Mouse (Mus musculus): ENCODE measurements around the gene Zfp30. TPM values are rescaled to one million over a fixed set of nuclear protein-coding genes. Genes with fewer than 3 reads are reported as not detected.

Zfp30 gene
- polyA plus RNA-seq, 1 experiment from 2014 or later: 8.3 TPM

- no peak overlapping the region for H3K27ac ChIP-seq (ENCODE audit: low read depth, low read length)
- ATAC-seq (ENCODE audit: low FRiP score, low TSS enrichment): no peak
- peaks cover 67% of the 10 kb centered on the region for H3K36me3 ChIP-seq (ENCODE audit: control insufficient read depth, insufficient read depth, low read length)
Observed at GRCm38 (mm10) chr7:29774371-29774770, 9.4 kb upstream of the Zfp30 start.

GRCm38 (mm10) chr7:29776568-29776967 is 7.2 kb upstream of the Zfp30 start:
- Histone ChIP-seq H3K9ac (ENCODE audit: low read depth, low read length) (no peak overlapping the region), H3K4me3 (ENCODE audit: low read length) (no peak overlapping the region), H3K36me3 (ENCODE audit: control insufficient read depth, insufficient read depth, low read length) (peaks cover 64% of the 10 kb centered on the region), H3K4me1 (ENCODE audit: control insufficient read depth, insufficient read depth, low read length) (no peaks in the 10 kb centered on the region), H3K9me3 (ENCODE audit: control insufficient read depth, low read length) (peaks cover 9% of the 10 kb centered on the region; the same call in 1 of the 2 replicates), H3K27me3 (ENCODE audit: control insufficient read depth, insufficient read depth, low read length) (no peaks in the 10 kb centered on the region), H3K27ac (ENCODE audit: low read depth, low read length) (no peak overlapping the region), H3K4me2 (replicated peaks; ENCODE audit: low read depth, low read length) (no peak overlapping the region)
- no peak for ATAC-seq (ENCODE audit: low FRiP score, low TSS enrichment)
- 97% methylated on average over 19 of the region's 19 CpGs for WGBS

More at GRCm38 (mm10) chr7:29774371-29774770, 9.4 kb upstream of the Zfp30 start:
- peaks cover 5% of the 10 kb centered on the region; the same call in 1 of the 2 replicates for H3K4me1 ChIP-seq (ENCODE audit: control insufficient read depth, insufficient read depth, low read length)
- H3K9me3 ChIP-seq (ENCODE audit: control insufficient read depth, low read length): peaks cover 9% of the 10 kb centered on the region; the same call in 1 of the 2 replicates
- no peaks in the 10 kb centered on the region for H3K27me3 ChIP-seq (ENCODE audit: control insufficient read depth, insufficient read depth, low read length)
- WGBS: 60% methylated on average over 3 of the region's 3 CpGs
- H3K4me2 ChIP-seq (replicated peaks; ENCODE audit: low read depth, low read length): no peak overlapping the region; the same call in 1 of the 2 replicates
- H3K4me3 ChIP-seq (ENCODE audit: low read length): no peak overlapping the region
- H3K9ac ChIP-seq (ENCODE audit: low read depth, low read length): no peak overlapping the region

- H3K36me3 ChIP-seq (ENCODE audit: control insufficient read depth, insufficient read depth, low read length): peaks cover 57% of the 10 kb centered on the region
Observed at GRCm38 (mm10) chr7:29777372-29777771, 6.4 kb upstream of the Zfp30 start.

GRCm38 (mm10) chr7:29785023-29785422 is 1.2 kb downstream of the Zfp30 start:
- WGBS: 69% methylated on average over 8 of the region's 8 CpGs
- Histone ChIP-seq H3K4me2 (replicated peaks; ENCODE audit: low read depth, low read length) (peak overlapping the region; percentile 74), H3K9ac (ENCODE audit: low read depth, low read length) (peak overlapping the region; percentile 85; the same call in 1 of the 2 replicates), H3K4me3 (ENCODE audit: low read length) (peak overlapping the region; percentile 89), H3K36me3 (ENCODE audit: control insufficient read depth, insufficient read depth, low read length) (peaks cover 23% of the 10 kb centered on the region), H3K9me3 (ENCODE audit: control insufficient read depth, low read length) (no peaks in the 10 kb centered on the region), H3K27ac (ENCODE audit: low read depth, low read length) (no peak overlapping the region), H3K27me3 (ENCODE audit: control insufficient read depth, insufficient read depth, low read length) (no peaks in the 10 kb centered on the region), H3K4me1 (ENCODE audit: control insufficient read depth, insufficient read depth, low read length) (peaks cover 11% of the 10 kb centered on the region; the same call in 1 of the 2 replicates)
- ATAC-seq (ENCODE audit: low FRiP score, low TSS enrichment): no peak

More at GRCm38 (mm10) chr7:29777372-29777771, 6.4 kb upstream of the Zfp30 start:
- no peaks in the 10 kb centered on the region for H3K27me3 ChIP-seq (ENCODE audit: control insufficient read depth, insufficient read depth, low read length)
- no peak overlapping the region for H3K9ac ChIP-seq (ENCODE audit: low read depth, low read length)
- H3K27ac ChIP-seq (ENCODE audit: low read depth, low read length): no peak overlapping the region
- 94% methylated on average over 10 of the region's 10 CpGs for WGBS
- no peaks in the 10 kb centered on the region for H3K4me1 ChIP-seq (ENCODE audit: control insufficient read depth, insufficient read depth, low read length)
- ATAC-seq (ENCODE audit: low FRiP score, low TSS enrichment): no peak
- no peak overlapping the region for H3K4me3 ChIP-seq (ENCODE audit: low read length)
- H3K4me2 ChIP-seq (replicated peaks; ENCODE audit: low read depth, low read length): no peak overlapping the region
- peaks cover 9% of the 10 kb centered on the region; the same call in 1 of the 2 replicates for H3K9me3 ChIP-seq (ENCODE audit: control insufficient read depth, low read length)

- Histone ChIP-seq H3K9me3 (ENCODE audit: control insufficient read depth, low read length) (no peaks in the 10 kb centered on the region), H3K4me2 (replicated peaks; ENCODE audit: low read depth, low read length) (peak overlapping the region; percentile 74), H3K27me3 (ENCODE audit: control insufficient read depth, insufficient read depth, low read length) (no peaks in the 10 kb centered on the region), H3K9ac (ENCODE audit: low read depth, low read length) (no peak overlapping the region), H3K36me3 (ENCODE audit: control insufficient read depth, insufficient read depth, low read length) (peaks cover 25% of the 10 kb centered on the region), H3K4me3 (ENCODE audit: low read length) (peak overlapping the region; percentile 89; the same call in 1 of the 2 replicates), H3K4me1 (ENCODE audit: control insufficient read depth, insufficient read depth, low read length) (peaks cover 11% of the 10 kb centered on the region; the same call in 1 of the 2 replicates), H3K27ac (ENCODE audit: low read depth, low read length) (no peak overlapping the region)
- ATAC-seq (ENCODE audit: low FRiP score, low TSS enrichment): no peak
- WGBS: 77% methylated on average over 5 of the region's 5 CpGs
Observed at GRCm38 (mm10) chr7:29785888-29786287, 2.1 kb downstream of the Zfp30 start.

GRCm38 (mm10) chr7:29792906-29793305 is 9.1 kb downstream of the Zfp30 start:
- H3K4me1 ChIP-seq (ENCODE audit: control insufficient read depth, insufficient read depth, low read length): no peaks in the 10 kb centered on the region
- no peak for ATAC-seq (ENCODE audit: low FRiP score, low TSS enrichment)
- peak overlapping the region; percentile 27 for H3K4me2 ChIP-seq (replicated peaks; ENCODE audit: low read depth, low read length)
- H3K36me3 ChIP-seq (ENCODE audit: control insufficient read depth, insufficient read depth, low read length): peaks cover 30% of the 10 kb centered on the region
- H3K9ac ChIP-seq (ENCODE audit: low read depth, low read length): no peak overlapping the region
- no peak overlapping the region for H3K27ac ChIP-seq (ENCODE audit: low read depth, low read length)
- peaks cover 5% of the 10 kb centered on the region for H3K27me3 ChIP-seq (ENCODE audit: control insufficient read depth, insufficient read depth, low read length)
- peak overlapping the region; percentile 3; the same call in 1 of the 2 replicates for H3K4me3 ChIP-seq (ENCODE audit: low read length)
- H3K9me3 ChIP-seq (ENCODE audit: control insufficient read depth, low read length): peaks cover 8% of the 10 kb centered on the region; the same call in 1 of the 2 replicates
- 31% methylated on average over 27 of the region's 27 CpGs for WGBS

GRCm38 (mm10) chr7:29807046-29807445 is 23.2 kb downstream of the Zfp30 start:
- H3K4me2 ChIP-seq (replicated peaks; ENCODE audit: low read depth, low read length): no peak overlapping the region
- no peak overlapping the region for H3K9ac ChIP-seq (ENCODE audit: low read depth, low read length)
- H3K4me3 ChIP-seq (ENCODE audit: low read length): no peak overlapping the region
- H3K36me3 ChIP-seq (ENCODE audit: control insufficient read depth, insufficient read depth, low read length): no peaks in the 10 kb centered on the region
- no peak overlapping the region for H3K27ac ChIP-seq (ENCODE audit: low read depth, low read length)
- no peaks in the 10 kb centered on the region for H3K27me3 ChIP-seq (ENCODE audit: control insufficient read depth, insufficient read depth, low read length)
- no peak for ATAC-seq (ENCODE audit: low FRiP score, low TSS enrichment)
- no peaks in the 10 kb centered on the region for H3K9me3 ChIP-seq (ENCODE audit: control insufficient read depth, low read length)
- H3K4me1 ChIP-seq (ENCODE audit: control insufficient read depth, insufficient read depth, low read length): no peaks in the 10 kb centered on the region
- WGBS: 82% methylated on average over 5 of the region's 5 CpGs

GRCm38 (mm10) chr7:29812244-29812643 is 28.4 kb downstream of the Zfp30 start:
- Histone ChIP-seq H3K4me1 (ENCODE audit: control insufficient read depth, insufficient read depth, low read length) (peaks cover 9% of the 10 kb centered on the region; the same call in 1 of the 2 replicates), H3K9ac (ENCODE audit: low read depth, low read length) (no peak overlapping the region), H3K27me3 (ENCODE audit: control insufficient read depth, insufficient read depth, low read length) (no peaks in the 10 kb centered on the region), H3K36me3 (ENCODE audit: control insufficient read depth, insufficient read depth, low read length) (no peaks in the 10 kb centered on the region), H3K9me3 (ENCODE audit: control insufficient read depth, low read length) (no peaks in the 10 kb centered on the region), H3K27ac (ENCODE audit: low read depth, low read length) (no peak overlapping the region), H3K4me3 (ENCODE audit: low read length) (no peak overlapping the region), H3K4me2 (replicated peaks; ENCODE audit: low read depth, low read length) (no peak overlapping the region)
- ATAC-seq (ENCODE audit: low FRiP score, low TSS enrichment): no peak
- WGBS: 93% methylated on average over 1 of the region's 1 CpGs

- H3K4me3 ChIP-seq (ENCODE audit: low read length): peak overlapping the region; percentile 63; the same call in 1 of the 2 replicates
Observed at GRCm38 (mm10) chr7:29814381-29814780, 30.6 kb downstream of the Zfp30 start.

More at GRCm38 (mm10) chr7:29814381-29814780, 30.6 kb downstream of the Zfp30 start:
- peaks cover 10% of the 10 kb centered on the region; the same call in 1 of the 2 replicates for H3K4me1 ChIP-seq (ENCODE audit: control insufficient read depth, insufficient read depth, low read length)
- no peak overlapping the region for H3K4me2 ChIP-seq (replicated peaks; ENCODE audit: low read depth, low read length)
- no peaks in the 10 kb centered on the region for H3K27me3 ChIP-seq (ENCODE audit: control insufficient read depth, insufficient read depth, low read length)
- H3K36me3 ChIP-seq (ENCODE audit: control insufficient read depth, insufficient read depth, low read length): no peaks in the 10 kb centered on the region
- WGBS: 90% methylated on average over 2 of the region's 2 CpGs
- H3K9ac ChIP-seq (ENCODE audit: low read depth, low read length): no peak overlapping the region
- H3K9me3 ChIP-seq (ENCODE audit: control insufficient read depth, low read length): no peaks in the 10 kb centered on the region
- no peak for ATAC-seq (ENCODE audit: low FRiP score, low TSS enrichment)
- H3K27ac ChIP-seq (ENCODE audit: low read depth, low read length): no peak overlapping the region

All from kidney, embryonic 14.5 days (tissue).